Mouse (Mus musculus): Measurements from ENCODE around the gene Snx29.

GRCm38 (mm10) chr16:11510416-11510815, 187.7 kb downstream of the Snx29 start:
- TF ChIP-seq CTCF (conservative IDR thresholded peaks at IDR 0.05; ENCODE audit: low read length) (no peak), NANOG (IDR thresholded peaks at IDR 0.05; ENCODE audit: borderline replicate concordance, low read length) (no peak), POU5F1 (IDR thresholded peaks at IDR 0.05; ENCODE audit: borderline replicate concordance, low read length) (no peak)

All from E14TG2a.4 (cell line).